Mouse (Mus musculus) ovary, adult 18-20 months (tissue): ENCODE measurements around the gene Cldn5.

Experiments
- DNase-seq: peaks from one replicate; pipeline ENCODE4 v3.0.0; 2022; ENCODE audit warnings: low spot score, mixed read lengths

Gene Cldn5

DNA sequence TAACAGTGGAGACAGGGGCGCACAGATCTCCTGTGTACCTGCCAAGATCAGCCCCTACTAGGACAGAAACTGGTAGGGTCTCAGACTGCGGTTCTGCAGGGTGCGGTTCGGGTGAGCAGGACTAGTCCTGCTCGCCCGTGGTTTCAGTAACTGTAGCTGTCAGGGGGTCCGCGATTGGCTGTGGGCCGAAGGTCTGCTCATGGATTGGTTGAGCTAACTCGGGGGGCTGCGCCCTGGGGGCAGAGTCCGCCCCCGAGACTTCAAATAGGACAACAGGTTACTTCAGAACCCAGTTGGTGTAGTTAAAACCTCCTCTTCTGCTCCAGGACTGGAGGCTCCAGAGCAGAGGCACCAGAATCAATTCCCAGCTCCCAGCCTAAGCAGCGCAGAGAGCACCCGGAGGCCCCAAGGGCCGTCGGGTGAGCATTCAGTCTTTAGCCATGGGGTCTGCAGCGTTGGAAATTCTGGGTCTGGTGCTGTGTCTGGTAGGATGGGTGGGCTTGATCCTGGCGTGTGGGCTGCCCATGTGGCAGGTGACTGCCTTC, at the start of gene Cldn5:
Cldn5 (plus strand) TSS at position 292 of the 545 bp plus-strand sequence.
- DNase-seq, result no peak

DNA sequence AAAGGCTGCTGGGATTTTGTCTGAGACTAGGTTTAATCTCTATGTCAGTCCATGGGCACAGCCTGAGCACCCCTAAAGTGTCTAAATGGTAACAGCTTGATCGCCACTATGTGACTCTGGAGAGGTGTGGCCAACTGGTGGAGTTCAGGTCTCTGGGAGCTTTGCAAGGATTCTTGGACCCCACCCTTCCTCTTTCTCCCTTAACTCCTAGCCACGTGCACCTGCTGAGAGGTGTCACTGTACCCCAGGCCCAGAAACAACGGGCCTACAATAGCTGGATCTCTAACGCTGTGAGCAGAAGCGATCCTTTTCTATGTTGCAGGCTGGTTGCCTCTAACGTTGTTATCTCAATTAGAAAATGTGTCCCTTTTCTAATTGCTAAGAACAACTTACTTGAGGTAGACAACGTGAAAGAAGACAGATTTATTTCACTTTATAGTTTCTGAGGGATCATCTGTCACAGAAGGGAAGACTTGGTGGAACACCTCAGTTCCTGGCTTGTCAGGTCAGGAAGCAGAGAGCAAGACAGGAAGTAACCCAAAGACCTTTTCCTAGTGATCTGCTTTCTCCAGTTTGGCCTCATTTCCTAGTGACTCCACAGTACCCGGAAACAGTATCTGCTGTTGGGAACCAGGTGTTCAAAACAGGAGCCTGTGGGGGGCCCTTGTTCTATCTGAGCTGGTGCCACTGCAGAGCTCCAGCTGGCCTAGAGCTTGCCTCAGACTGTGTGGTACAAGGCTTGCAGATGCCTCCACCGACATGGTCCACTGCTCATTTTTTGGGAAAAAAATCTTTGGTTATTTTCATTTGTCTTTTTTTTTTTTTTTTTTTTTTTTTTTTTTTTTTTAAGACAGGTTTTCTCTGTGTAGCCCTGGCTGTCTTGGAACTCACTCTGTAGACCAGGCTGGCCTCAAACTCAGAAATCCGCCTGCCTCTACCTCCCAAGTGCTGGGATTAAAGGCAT, 48.8 kb upstream of the Cldn5 start:
- no peak for DNase-seq

DNA sequence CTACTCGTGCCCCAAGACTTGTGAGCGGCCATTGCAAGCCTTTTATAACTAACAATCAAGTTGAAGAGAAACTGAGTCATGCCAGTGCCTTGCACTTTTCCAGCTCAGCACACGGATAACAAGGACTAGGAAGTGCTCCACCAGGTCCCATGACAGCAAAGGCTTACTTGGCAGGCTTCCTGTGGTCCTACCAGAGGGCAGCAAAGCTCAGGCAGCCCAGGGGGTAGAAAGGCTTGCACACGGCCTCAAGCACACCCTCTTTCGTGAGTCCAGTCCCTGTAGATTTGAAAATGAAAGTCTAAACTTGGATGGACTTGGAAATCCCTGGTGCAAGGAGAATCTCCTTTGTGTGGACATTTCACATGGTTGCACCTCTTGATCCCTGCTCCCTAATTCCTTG, 47.5 kb upstream of the Cldn5 start:
- no peak for DNase-seq

DNA sequence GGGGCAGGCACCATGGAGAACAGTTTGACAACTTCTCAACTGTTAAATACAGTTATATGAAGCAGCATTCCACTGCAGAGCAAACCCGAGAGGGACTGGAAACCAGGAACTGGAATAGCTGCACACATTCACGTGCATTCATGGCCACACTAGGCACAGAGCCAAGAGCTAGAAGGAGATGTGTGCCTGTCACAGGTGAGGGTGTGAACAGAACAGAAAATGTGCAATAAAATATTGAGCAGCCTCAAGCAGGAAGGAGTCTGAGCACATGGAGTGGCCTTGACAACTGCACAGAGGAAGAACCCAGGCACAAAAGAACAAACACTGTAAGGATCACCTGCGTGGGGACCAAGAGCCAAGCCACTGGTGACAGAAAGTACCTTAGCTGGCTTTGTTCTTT, 46.0 kb upstream of the Cldn5 start:
- no peak for DNase-seq

DNA sequence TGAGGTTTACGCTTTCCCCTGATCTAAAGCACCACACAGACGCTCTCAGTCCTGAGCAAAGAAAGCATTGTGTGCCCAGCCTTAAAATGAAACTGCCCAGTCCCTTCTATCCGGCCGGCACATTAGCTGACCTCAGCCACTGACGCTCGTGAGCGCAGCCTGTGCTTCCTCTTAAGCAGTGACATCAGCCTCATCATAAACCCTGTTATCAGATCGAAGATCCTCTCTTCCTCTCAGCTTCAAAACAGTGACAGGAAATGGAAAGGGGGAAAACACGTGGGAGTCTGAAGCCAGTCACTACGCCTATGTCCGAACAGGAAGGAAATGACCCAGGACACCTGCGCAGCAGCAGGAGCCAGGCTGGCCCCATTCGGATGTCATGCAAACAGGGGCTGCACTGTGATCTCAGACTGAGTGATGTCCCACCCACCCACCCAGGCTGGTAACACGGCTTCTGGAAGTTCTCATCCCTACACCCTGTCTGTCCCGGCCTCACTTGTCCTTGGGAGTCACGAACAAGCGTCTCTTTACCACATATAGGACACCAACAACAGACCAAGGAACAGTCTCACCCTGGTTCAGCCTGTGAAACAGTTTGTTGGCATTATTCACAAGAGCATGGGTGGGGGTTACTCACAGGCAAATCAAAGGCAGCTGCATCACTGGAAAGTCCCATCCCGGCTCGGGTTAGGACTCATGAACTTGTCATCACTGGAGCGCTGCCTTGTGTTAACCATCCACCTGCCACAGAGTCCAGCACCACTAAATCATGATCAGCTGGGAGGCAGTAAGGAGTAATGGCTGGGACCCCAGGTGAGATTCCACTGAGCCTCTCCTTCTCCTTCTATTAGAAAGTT, 43.3 kb upstream of the Cldn5 start:
- DNase-seq, result no peak

DNA sequence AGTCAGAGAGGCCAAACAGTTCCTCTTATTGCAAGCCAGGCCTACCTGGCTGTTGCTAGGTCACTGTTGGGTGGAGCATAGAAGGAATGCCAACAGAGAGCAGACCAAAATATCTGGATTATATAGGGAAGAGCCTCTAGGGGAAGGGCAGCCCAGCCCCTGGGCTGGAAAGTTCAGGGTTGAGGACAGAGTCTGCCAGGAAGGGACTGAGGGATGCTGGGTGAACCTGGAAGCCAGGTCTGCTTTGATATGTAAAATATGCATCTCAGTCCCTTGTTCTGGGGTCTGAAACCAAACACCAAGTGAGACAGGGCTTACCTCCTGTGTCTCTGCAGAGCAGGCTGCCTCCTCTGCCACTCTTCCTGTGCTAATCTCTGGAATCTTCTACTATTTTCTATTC, 38.3 kb upstream of the Cldn5 start:
- no peak for DNase-seq

DNA sequence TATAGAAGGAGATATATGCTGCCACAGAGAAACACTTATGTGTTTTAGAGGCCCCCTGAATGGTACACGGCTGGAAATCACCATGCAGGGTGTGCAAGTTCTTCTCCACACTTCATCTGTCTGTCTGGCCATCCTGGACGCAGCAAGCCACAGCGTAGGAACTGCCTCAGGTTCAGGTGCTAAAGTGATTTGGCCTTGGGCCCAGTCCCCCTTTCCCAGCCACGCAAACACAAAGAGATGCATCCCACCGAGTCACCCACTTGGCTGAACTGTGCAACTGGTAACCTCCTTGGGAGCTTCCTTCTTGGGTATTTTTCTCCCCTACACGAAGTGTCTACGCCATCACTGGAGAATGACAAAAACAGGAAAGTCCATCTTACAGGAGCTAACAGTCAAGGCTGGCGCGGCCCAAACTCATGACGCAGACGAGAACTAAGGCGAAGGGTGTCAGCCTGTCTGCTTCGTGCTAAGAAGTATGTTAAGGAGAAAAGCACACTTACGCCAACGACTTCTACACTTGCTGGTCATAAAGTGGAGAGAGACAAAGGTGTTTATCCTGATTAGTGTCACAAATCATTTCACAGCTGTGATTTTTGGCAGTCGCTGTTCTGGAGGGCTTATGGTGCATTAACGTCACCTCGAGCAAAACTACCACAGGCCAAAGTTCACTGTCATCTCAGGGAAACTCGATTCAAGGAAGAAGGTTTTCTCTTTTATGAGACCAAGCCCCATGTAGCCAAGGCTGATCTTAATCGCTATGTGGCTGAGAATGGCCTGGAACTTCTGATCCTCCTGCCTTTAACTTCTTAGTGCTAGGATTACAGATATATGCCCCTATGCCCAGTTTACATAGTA, 30.2 kb upstream of the Cldn5 start:
- DNase-seq, result no peak

DNA sequence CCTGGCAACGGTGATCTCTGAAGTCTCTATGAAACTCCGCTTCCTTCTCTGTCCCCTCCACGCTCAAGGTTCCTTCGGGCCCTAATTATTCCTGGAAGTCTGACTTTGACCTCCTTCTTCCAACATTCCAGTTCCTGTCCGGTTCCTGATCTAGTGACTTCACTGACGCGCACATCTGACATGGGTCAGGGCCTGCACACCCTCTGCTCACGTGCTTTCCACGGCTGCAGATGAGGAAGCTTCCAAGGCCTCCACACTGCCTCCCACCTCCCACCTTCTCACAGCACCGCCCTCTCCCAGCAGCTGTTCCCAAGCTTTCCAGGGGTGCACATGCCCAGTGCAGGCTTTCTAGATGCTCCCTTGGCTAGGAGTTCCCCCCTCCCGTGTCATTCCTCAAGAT, 25.5 kb upstream of the Cldn5 start:
- DNase-seq, result no peak

DNA sequence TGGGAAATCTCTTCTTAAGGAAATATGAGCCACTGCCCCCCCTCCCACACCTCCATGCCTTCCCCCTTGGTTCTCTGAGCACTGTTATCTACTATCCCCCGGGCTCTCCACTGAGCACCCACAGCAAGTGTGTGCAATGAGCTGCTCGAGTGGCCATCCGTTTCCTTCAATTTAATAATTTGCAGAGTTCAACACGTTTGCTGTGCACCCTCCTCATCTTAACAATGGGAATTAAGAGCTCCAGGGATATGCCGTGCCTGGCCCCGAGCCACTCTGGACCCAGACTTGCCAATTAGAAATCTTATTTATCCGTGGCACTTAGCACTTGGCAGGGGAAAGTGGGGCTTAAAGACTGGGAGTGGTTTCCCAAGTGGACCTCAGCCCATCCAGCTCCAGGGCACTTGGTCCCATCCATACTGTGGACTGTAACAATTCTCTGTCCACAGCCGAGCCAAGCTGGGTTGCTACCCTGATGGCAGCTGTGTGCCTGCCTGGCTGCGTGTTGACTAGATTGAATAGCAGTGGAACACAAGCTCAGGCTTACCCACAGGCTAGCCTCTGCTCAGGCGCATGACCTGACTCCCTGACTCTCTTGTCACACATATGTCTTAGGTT, 24.7 kb upstream of the Cldn5 start:
- no peak for DNase-seq

DNA sequence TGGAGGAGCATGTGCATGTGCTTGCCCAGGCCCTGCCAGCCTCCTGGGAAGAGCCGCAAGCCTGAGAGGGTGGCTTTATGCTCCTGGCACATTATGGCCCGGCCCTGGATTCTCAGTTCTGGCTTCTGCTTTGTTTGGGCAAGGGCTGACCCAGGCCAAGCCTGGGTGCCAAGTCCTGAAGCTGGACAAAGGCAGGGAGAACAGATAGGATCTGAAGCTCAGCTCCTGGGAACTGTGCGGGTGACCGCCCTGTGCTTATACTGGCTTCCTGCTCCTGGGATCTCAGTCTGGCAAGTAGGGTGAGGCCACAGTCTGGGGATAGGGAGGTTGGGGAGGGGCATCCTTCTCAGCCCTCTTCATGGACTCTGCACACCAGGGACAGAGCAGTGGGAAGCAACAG, 14.9 kb upstream of the Cldn5 start:
- no peak for DNase-seq

DNA sequence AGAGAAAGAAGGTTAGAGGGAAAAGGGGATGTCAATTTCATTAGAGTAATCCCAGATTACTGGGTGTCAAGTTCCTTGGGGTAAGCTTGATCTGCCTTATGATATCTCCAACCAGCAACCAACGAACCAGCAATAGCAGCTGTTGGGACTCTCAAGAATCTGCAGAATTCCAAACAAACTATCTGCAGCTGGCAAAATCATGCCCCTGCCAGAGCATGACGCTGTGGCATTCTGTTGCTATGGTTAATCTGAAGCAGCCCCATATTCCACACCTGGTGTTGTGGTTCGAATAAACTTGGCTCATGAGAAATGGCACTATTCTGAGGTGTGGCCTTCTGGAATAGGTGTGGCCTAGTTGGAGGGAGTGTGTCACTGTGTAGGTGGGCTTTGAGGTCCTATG, 13.7 kb upstream of the Cldn5 start:
- no peak for DNase-seq

DNA sequence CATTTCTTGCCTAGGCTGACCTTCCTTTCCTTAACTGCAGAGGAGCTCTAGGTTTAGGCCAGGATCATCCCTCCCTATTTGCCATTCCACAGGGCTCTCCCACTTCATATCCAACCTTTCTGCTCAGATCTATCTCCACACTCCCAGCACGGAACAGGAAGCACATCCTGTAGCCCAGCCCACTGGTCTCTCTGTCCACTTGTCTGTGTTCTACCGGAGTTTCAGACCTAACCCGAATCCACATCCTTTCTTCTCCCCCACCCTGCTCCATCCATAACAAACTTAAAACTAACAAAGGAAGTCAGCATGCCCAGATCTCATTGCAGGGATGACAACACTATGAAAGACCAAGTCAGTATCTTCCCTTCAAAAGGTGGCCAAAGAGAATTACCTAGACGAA, 10.3 kb upstream of the Cldn5 start:
- DNase-seq, result no peak

DNA sequence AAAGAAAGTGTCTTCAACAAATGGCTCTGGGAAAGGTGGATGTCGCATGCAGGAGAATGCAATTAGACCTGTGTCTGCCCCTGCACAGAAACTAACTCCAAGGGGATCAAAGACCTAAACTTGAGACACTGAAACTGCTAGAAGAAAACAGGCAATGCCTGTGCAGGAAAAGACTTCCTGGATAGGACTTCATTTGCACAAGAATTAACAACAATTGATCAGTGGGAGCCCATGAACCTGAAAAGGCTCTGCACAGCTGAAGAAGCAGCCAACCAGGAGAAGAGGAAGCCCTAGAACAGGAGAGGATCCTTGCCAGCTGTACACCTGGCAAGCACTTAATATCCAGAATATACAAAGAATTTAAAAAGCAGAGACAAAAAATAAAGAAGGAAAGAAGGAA, 7.1 kb upstream of the Cldn5 start:
- DNase-seq, result no peak

DNA sequence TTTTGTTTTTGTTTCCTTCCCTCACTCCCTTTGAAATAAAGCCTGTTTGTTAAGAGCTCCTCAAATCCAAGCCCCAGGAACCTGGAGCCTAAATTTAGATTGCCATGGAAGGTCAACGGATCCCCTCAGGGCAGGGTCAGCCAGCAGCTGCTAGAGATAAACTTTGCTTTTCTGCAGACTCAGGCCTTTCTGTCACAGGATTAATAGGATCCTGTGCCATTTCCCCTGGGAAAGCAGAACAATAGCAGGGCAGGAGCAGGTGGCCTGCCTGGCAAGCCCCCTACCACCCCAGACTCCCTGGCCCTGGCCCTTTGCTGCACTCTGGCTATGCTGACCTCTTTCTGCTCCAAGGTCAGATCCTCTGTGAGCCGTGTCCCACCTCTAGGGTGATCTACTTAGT, 2.7 kb upstream of the Cldn5 start:
- DNase-seq, result no peak

DNA sequence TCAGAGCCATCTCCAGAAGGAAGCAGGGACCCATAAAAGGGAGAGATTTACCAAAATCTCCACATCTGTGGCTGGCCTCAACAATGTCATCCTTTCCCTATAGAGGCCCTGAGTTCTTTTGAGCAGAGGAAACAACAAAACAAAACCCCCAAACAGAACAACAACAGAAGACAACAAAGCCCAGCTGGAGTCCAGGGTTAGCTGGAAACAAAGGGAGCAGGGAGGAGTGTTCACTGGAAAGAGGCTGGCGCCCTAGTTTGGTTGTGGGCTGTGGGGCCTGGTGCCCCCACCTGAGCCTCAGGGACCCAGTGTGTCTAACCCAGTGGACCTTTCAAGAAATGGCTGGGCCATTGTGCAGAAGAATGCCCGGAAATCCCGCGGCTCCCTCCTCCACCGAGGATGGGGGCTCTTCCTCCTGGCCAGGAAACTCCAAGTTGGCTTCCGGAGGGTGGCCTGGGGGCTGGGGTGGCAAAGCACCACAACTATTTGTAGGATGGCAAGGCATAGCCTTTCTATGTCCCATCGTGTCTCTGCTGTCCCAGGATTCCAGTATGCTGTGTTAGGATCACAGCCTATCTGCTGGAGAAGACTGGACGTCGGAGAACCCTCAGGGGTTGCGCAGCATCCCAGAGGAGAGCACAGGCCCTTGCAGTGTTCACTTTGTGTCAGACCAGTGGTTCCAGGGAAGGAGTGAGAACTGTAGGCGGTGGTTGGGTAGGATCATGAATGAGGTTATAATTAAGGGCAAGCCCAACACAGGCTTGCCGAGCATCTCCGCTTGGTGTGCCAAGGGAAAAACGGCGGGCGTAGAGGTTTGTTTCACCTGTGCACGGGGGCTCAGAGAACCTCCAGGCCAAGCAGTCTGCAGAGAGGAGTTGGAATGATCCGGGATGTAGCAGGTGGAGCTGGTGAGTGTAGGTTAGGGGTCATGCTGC, 759 bp upstream of the Cldn5 start:
- DNase-seq, result no peak

DNA sequence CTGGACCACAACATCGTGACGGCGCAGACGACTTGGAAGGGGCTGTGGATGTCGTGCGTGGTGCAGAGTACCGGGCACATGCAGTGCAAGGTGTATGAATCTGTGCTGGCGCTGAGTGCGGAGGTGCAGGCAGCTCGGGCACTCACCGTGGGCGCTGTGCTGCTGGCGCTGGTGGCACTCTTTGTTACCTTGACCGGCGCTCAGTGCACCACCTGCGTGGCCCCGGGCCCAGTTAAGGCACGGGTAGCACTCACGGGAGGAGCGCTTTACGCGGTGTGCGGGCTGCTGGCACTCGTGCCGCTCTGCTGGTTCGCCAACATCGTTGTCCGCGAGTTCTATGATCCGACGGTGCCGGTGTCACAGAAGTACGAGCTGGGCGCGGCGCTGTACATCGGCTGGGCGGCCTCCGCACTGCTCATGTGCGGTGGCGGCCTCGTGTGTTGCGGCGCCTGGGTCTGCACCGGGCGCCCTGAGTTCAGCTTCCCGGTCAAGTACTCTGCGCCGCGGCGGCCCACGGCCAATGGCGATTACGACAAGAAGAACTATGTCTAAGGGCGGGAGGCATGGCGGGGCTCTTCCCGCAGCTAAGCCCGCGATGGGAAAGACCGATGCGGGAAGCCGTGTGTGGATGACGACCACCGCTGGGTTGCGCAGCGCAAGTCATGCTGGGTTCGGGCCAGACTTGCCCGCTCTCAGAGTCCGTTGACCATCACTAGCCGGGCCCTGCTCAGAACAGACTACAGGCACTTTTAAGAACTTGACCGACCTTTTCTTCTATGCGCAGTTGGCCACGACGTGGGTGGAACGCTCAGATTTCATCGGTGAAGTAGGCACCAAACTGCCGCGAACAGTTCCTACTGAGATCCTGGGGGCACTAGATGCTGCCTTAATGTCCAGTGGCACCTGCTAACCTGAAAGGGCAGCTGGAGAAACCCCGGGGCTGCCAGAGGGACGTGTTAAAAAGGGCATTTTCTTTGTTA, 744 bp downstream of the Cldn5 start:
- DNase-seq, result no peak

DNA sequence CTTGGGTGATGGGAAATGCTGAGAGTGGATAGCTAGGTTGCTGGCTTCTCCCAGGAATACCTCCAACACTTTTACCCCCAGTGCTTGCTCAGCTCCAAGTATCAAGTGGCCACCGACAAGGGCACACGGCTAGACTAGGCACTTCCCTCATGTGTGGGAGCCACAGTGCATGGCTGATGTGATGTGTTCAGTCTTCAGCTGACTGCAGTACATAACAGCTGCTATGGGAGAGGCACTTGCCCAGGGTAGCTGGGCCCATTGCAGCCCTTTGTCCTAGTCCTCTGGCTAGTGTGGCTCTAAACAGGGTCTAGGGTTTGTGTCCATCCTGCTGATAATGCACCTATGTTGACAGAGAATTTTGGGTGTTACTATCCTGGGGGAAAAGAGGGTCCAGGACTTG, 1.8 kb downstream of the Cldn5 start:
- DNase-seq, result no peak

DNA sequence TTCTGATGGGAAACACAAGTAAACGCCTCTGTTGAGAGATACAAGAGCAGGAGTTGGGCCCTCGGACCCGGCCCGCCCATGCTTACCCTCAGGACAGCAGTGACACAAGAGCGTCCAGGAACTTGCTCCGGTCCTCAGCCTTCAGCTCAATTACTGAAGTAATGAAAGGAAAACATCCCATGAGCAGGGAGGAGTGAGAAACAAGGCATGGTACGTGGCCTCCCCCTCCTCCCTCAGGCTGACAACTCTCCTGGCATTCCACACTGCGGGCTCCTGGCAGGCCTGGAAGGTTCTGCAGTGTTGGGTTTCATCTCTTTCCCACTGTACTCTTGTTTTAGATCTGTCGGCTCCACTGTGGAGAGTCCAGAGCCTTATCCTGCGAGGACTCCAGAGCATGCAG, 5.2 kb downstream of the Cldn5 start:
- DNase-seq, result no peak

DNA sequence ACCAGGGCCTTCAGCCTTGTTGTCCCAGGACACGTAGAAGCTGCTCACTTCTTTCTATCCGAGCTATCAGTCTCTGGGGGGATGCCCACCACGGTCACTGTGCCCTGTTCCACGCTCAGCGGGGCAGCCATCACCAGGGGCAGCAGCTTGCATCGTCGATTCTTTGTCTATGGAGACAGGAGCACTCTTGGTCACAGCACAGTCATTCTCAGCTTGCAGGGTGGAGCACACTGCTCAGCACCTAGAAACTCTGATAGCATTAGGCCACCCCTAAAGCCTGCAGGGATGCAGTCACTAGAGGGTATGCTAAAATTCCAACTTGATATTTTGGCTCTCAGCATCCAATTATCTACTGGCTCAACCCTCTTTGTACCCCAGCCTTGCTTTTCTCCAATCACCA, 8.4 kb downstream of the Cldn5 start:
- no peak for DNase-seq
